Mouse (Mus musculus) forebrain, postnatal 0 days (tissue): ENCODE results near the gene Cbln3. TPM values are rescaled to one million over a fixed set of nuclear protein-coding genes. Genes with fewer than 3 reads are reported as not detected.

Experiments
- ATAC-seq: fragments of 200-750 bp; cut with Nextera tagmentation; 2 replicates; pipeline ENCODE4 v1.8.0; 2017; ENCODE audit warnings: mild to moderate bottlenecking, moderate library complexity
- DNase-seq: peaks from one replicate; pipeline ENCODE4 v3.0.0-alpha.2; 2015
- H3K27ac ChIP-seq: fragments of 300-500 bp; sonication (generic); 2 replicates; pipeline ENCODE4 v1.5.1; 2014; ENCODE audit warnings: low read depth, mild to moderate bottlenecking, antibody characterized with exemption, low read length, moderate library complexity, mixed read lengths
- H3K27me3 ChIP-seq: fragments of 300-500 bp; sonication (generic); 2 replicates; pipeline ENCODE4 v1.6.1; 2014; ENCODE audit warnings: mild to moderate bottlenecking, low read length, mixed read lengths; ENCODE audit not compliant: insufficient read depth
- H3K36me3 ChIP-seq: fragments of 300-500 bp; sonication (generic); 2 replicates; pipeline ENCODE4 v1.6.1; 2014; ENCODE audit warnings: mild to moderate bottlenecking, moderate library complexity; ENCODE audit not compliant: insufficient read depth
- H3K4me1 ChIP-seq: fragments of 300-500 bp; sonication (generic); 2 replicates; pipeline ENCODE4 v1.6.1; 2014; ENCODE audit warnings: antibody characterized with exemption; ENCODE audit not compliant: insufficient read depth
- H3K4me2 ChIP-seq: fragments of 300-500 bp; sonication (generic); 2 replicates; pipeline ENCODE4 v1.6.1; 2014; ENCODE audit warnings: low read depth, mild to moderate bottlenecking, moderate library complexity
- H3K4me3 ChIP-seq: fragments of 300-500 bp; sonication (generic); 2 replicates; pipeline ENCODE4 v1.5.1; 2014; ENCODE audit warnings: low read depth, low read length, mixed read lengths
- H3K9ac ChIP-seq: fragments of 300-500 bp; sonication (generic); 2 replicates; pipeline ENCODE4 v1.6.1; 2014; ENCODE audit warnings: mild to moderate bottlenecking
- H3K9me3 ChIP-seq: fragments of 300-500 bp; sonication (generic); 2 replicates; pipeline ENCODE4 v1.6.1; 2016; ENCODE audit warnings: low read length
- CTCF ChIP-seq: sonication (generic); IDR thresholded peaks from 2 replicates; pipeline ENCODE4 v1.5.1; 2016; ENCODE audit warnings: antibody characterized with exemption, control low read depth, low read depth
- WGBS: fragments of 180-500 bp; shearing (Covaris S2); extraction: QIAGEN DNeasy Blood & Tissue Kit; methylation state at CpG from one replicate; pipeline ENCODE4 v1.1.7; 2014; 5-methylcytosine and 5-hydroxymethylcytosine counted together
- polyA plus RNA-seq: library from polyadenylated mRNA; unstranded; fragments of >200 nt; fragmentation: Nextera tagmentation; extraction: Ambion mirVana; gene quantifications from 2 replicates; pipeline ENCODE4 v1.2.1, GENCODE M21; 2015
- total RNA-seq: library from RNA; depleted of rRNA; stranded (reverse); fragments of >200 nt; gene quantifications from 2 replicates; pipeline ENCODE4 v1.2.3, GENCODE M21; 2014

The Cbln3 gene
- total and polyA plus RNA-seq, 2 experiments from 2014 or later = 0.29 to 0.33 TPM

- ATAC-seq = no peak
- no peak overlapping the region for H3K27ac ChIP-seq
- H3K9ac ChIP-seq = no peak overlapping the region
- no peaks in the 10 kb centered on the region for H3K9me3 ChIP-seq
- DNase-seq = no peak
- no peak overlapping the region for H3K4me2 ChIP-seq
- H3K27me3 ChIP-seq = no peaks in the 10 kb centered on the region
- H3K4me3 ChIP-seq = no peak overlapping the region
- WGBS = 72% methylated on average over 6 of the region's 6 CpGs
- no peak for TF ChIP-seq CTCF
- peaks cover 10% of the 10 kb centered on the region for H3K4me1 ChIP-seq
- H3K36me3 ChIP-seq = peaks cover 5% of the 10 kb centered on the region; the same call in 1 of the 2 replicates
These were observed 2.0 kb downstream of the Cbln3 start for GRCm38 (mm10) chr14:55882171-55882641.

- ATAC-seq (no peak), DNase-seq (no peak)
- Histone ChIP-seq H3K4me3 (no peak overlapping the region), H3K4me1 (peaks cover 8% of the 10 kb centered on the region), H3K27me3 (no peaks in the 10 kb centered on the region), H3K9ac (no peak overlapping the region), H3K9me3 (no peaks in the 10 kb centered on the region), H3K4me2 (no peak overlapping the region), H3K36me3 (no peaks in the 10 kb centered on the region), H3K27ac (no peak overlapping the region)
- TF ChIP-seq CTCF = no peak
- whole genome bisulfite sequencing = 88% methylated on average over 8 of the region's 8 CpGs
These were observed 3.2 kb downstream of the Cbln3 start for GRCm38 (mm10) chr14:55880982-55881381.

GRCm38 (mm10) chr14:55879623-55880022 is 4.6 kb downstream of the Cbln3 start:
- no peak overlapping the region for H3K9ac ChIP-seq
- TF ChIP-seq CTCF = peak; percentile 87
- no peaks in the 10 kb centered on the region for H3K9me3 ChIP-seq
- DNase-seq (peak; percentile 87), ATAC-seq (peak; percentile 86)
- no peaks in the 10 kb centered on the region for H3K36me3 ChIP-seq
- no peak overlapping the region for H3K27ac ChIP-seq
- H3K4me3 ChIP-seq = no peak overlapping the region
- H3K4me1 ChIP-seq = peaks cover 4% of the 10 kb centered on the region; the same call in 1 of the 2 replicates
- WGBS = 27% methylated on average over 1 of the region's 1 CpGs
- no peak overlapping the region for H3K4me2 ChIP-seq
- H3K27me3 ChIP-seq = no peaks in the 10 kb centered on the region

GRCm38 (mm10) chr14:55878316-55878940 is 5.8 kb downstream of the Cbln3 start:
- ATAC-seq (no peak), DNase-seq (no peak)
- H3K4me2 ChIP-seq = no peak overlapping the region
- no peaks in the 10 kb centered on the region for H3K36me3 ChIP-seq
- H3K9me3 ChIP-seq = no peaks in the 10 kb centered on the region
- H3K27ac ChIP-seq = no peak overlapping the region
- TF ChIP-seq CTCF = no peak; the same call in 1 of the 2 replicates
- H3K27me3 ChIP-seq = no peaks in the 10 kb centered on the region
- H3K4me1 ChIP-seq = no peaks in the 10 kb centered on the region
- 33% methylated on average over 7 of the region's 7 CpGs for WGBS
- H3K4me3 ChIP-seq = no peak overlapping the region
- H3K9ac ChIP-seq = no peak overlapping the region

- ATAC-seq (no peak), DNase-seq (no peak)
- no peak overlapping the region for H3K4me2 ChIP-seq
- H3K36me3 ChIP-seq = peaks cover 3% of the 10 kb centered on the region; the same call in 1 of the 2 replicates
- no peak overlapping the region for H3K27ac ChIP-seq
- WGBS = 28% methylated on average over 14 of the region's 14 CpGs
- H3K9me3 ChIP-seq = no peaks in the 10 kb centered on the region
- H3K9ac ChIP-seq = no peak overlapping the region
- H3K27me3 ChIP-seq = no peaks in the 10 kb centered on the region
- no peaks in the 10 kb centered on the region for H3K4me1 ChIP-seq
- TF ChIP-seq CTCF = no peak
- H3K4me3 ChIP-seq = no peak overlapping the region
These were observed 6.5 kb downstream of the Cbln3 start for GRCm38 (mm10) chr14:55877469-55878315.

GRCm38 (mm10) chr14:55873714-55874683 is 10.2 kb downstream of the Cbln3 start:
- no peaks in the 10 kb centered on the region for H3K9me3 ChIP-seq
- peak; percentile 73 for ATAC-seq
- 16% methylated on average over 30 of the region's 30 CpGs for WGBS
- no peaks in the 10 kb centered on the region for H3K27me3 ChIP-seq
- no peak overlapping the region for H3K4me3 ChIP-seq
- peak; percentile 82 for DNase-seq
- peak; percentile 92 for TF ChIP-seq CTCF
- peak overlapping the region; percentile 29 for H3K4me2 ChIP-seq
- no peak overlapping the region for H3K27ac ChIP-seq
- peaks cover 37% of the 10 kb centered on the region for H3K36me3 ChIP-seq
- H3K4me1 ChIP-seq = no peaks in the 10 kb centered on the region
- peak overlapping the region; percentile 25; the same call in 1 of the 2 replicates for H3K9ac ChIP-seq
